Mouse (Mus musculus) thymus, postnatal 0 days (tissue): ENCODE data around the gene Cyp3a25. TPM values are rescaled to one million over a fixed set of nuclear protein-coding genes. Genes with fewer than 3 reads are reported as not detected.
"Not testable (repeated sequence)": the region's sequence is repeated elsewhere in the genome, so short reads cannot be mapped to it uniquely, and the experiment has no call there.

Experiments
- DNase-seq: peaks from one replicate; pipeline ENCODE4 v3.0.0-alpha.2; 2015; ENCODE audit warnings: low spot score
- polyA plus RNA-seq: library from polyadenylated mRNA; unstranded; fragments of >200 nt; fragmentation: Nextera tagmentation; extraction: Ambion mirVana; gene quantifications from 2 replicates; pipeline ENCODE4 v1.2.1, GENCODE M21; 2015

Cyp3a25 gene
- polyA plus RNA-seq: not detected in 2 replicates

- DNase-seq: not testable (repeated sequence)
These were observed at the start of gene Cyp3a25 for GRCm38 (mm10) chr5:146009509-146009908. TSS of gene Cyp3a25 (minus strand) at chr5:146009618.

GRCm38 (mm10) chr5:146021136-146021535 lies 11.7 kb upstream of the Cyp3a25 start:
- no peak for DNase-seq

- DNase-seq: no peak
These were observed 8.9 kb upstream of the Cyp3a25 start for GRCm38 (mm10) chr5:146018275-146018674.

GRCm38 (mm10) chr5:146011251-146011650 lies 1.8 kb upstream of the Cyp3a25 start:
- DNase-seq: no peak

GRCm38 (mm10) chr5:145967080-145967479 lies 42.3 kb downstream of the Cyp3a25 start:
- DNase-seq: no peak

Other genes with a start within 250 kb of the Cyp3a25 start
- not detected in 2 replicates for gene Cyp3a44, start 203.7 kb downstream of the Cyp3a25 start, polyA plus RNA-seq
- gene Cyp3a11, start 129.7 kb downstream of the Cyp3a25 start, polyA plus RNA-seq: not detected in 2 replicates
- gene Cyp3a59, start 69.6 kb upstream of the Cyp3a25 start, polyA plus RNA-seq: not detected in 2 replicates
- not detected in 2 replicates for gene Gm5565, start 150.9 kb upstream of the Cyp3a25 start, polyA plus RNA-seq
- not detected in 2 replicates for gene Gm6309, start 161.1 kb upstream of the Cyp3a25 start, polyA plus RNA-seq
- gene 1700001J03Rik, start 175.7 kb upstream of the Cyp3a25 start, polyA plus RNA-seq: not detected in 2 replicates
- gene Rnf6, start 211.9 kb upstream of the Cyp3a25 start, polyA plus RNA-seq: 61.1 and 63.3 TPM in 2 replicates
- 15.6 and 16.3 TPM in 2 replicates for gene Cdk8, start 221.6 kb upstream of the Cyp3a25 start, polyA plus RNA-seq